Mouse (Mus musculus) c-Kit-negative CD71-positive TER-119-positive erythroid progenitor cells, embryonic 14.5 days (primary cell): ENCODE measurements around the gene Tshz3.

Source experiments
- DNase-seq: peaks from one replicate; pipeline ENCODE4 v3.0.0-alpha.2; 2013; ENCODE audit warnings: low read depth, low spot score

The Tshz3 gene

GRCm38 (mm10) chr7:36697118-36697855 is 631 bp upstream of the Tshz3 start:
- DNase-seq = no peak

GRCm38 (mm10) chr7:36698589-36698946 is 650 bp downstream of the Tshz3 start:
- DNase-seq = no peak

- DNase-seq = no peak
Measured at GRCm38 (mm10) chr7:36699001-36699987, 1.4 kb downstream of the Tshz3 start.

- DNase-seq = no peak
Measured at GRCm38 (mm10) chr7:36706636-36707035, 8.7 kb downstream of the Tshz3 start.

- DNase-seq = no peak
Measured at GRCm38 (mm10) chr7:36707266-36707665, 9.3 kb downstream of the Tshz3 start.

GRCm38 (mm10) chr7:36707681-36708350 is 9.9 kb downstream of the Tshz3 start:
- DNase-seq = no peak

GRCm38 (mm10) chr7:36708823-36709222 is 10.9 kb downstream of the Tshz3 start:
- DNase-seq = no peak

GRCm38 (mm10) chr7:36709239-36709638 is 11.3 kb downstream of the Tshz3 start:
- DNase-seq = no peak

- DNase-seq = no peak
Measured at GRCm38 (mm10) chr7:36709974-36710373, 12.1 kb downstream of the Tshz3 start.

- DNase-seq = no peak
Measured at GRCm38 (mm10) chr7:36710387-36710786, 12.5 kb downstream of the Tshz3 start.

- DNase-seq = no peak
Measured at GRCm38 (mm10) chr7:36711766-36712165, 13.8 kb downstream of the Tshz3 start.

- DNase-seq = no peak
Measured at GRCm38 (mm10) chr7:36714323-36714722, 16.4 kb downstream of the Tshz3 start.

GRCm38 (mm10) chr7:36717192-36717591 is 19.3 kb downstream of the Tshz3 start:
- DNase-seq = no peak

GRCm38 (mm10) chr7:36720830-36721229 is 22.9 kb downstream of the Tshz3 start:
- no peak for DNase-seq

- no peak for DNase-seq
Measured at GRCm38 (mm10) chr7:36736303-36737050, 38.6 kb downstream of the Tshz3 start.

- DNase-seq = no peak
Measured at GRCm38 (mm10) chr7:36751480-36751879, 53.6 kb downstream of the Tshz3 start.

- no peak for DNase-seq
Measured at GRCm38 (mm10) chr7:36767501-36768092, 69.7 kb downstream of the Tshz3 start.

- no peak for DNase-seq
Measured at GRCm38 (mm10) chr7:36773086-36773485, 75.2 kb downstream of the Tshz3 start.

GRCm38 (mm10) chr7:36776956-36777355 is 79.0 kb downstream of the Tshz3 start:
- no peak for DNase-seq

- DNase-seq = no peak
Measured at GRCm38 (mm10) chr7:36778456-36778855, 80.5 kb downstream of the Tshz3 start.

- DNase-seq = no peak
Measured at GRCm38 (mm10) chr7:36784243-36784773, 86.4 kb downstream of the Tshz3 start.
